In genomic region chr10:43021512-43022116, GRCm38 (mm10) we compare ENCODE assay signal across 8 mouse cellular contexts.
A peak's percentile ranks its signal among the peaks of the same experiment; 100 is the strongest.
DNase-seq lines count a peak whose midpoint lies in the region; ATAC-seq and TF ChIP-seq lines count a peak whose summit lies in the region.

No protein-coding gene starts in this region.

- peaks cover 19% of the 10 kb centered on the region for H3K4me1 ChIP-seq in lung, embryonic 15.5 days
- H3K4me1 ChIP-seq in embryonic fibroblast, embryonic 13.5 days (ENCODE audit: control insufficient read depth, insufficient read depth, low read length) = no peaks in the 10 kb centered on the region
- H3K4me1 ChIP-seq in hindbrain, embryonic 14.5 days (replicated peaks; ENCODE audit: control insufficient read depth, insufficient read depth, low read length) = peaks cover 17% of the 10 kb centered on the region
- H3K4me1 ChIP-seq in midbrain, embryonic 10.5 days = peaks cover 22% of the 10 kb centered on the region

- under 1% methylated on average over 54 of the region's 69 CpGs for WGBS in lung, embryonic 15.5 days
- WGBS in hindbrain, embryonic 14.5 days = 1% methylated on average over 63 of the region's 69 CpGs
- under 1% methylated on average over 69 of the region's 69 CpGs for WGBS in midbrain, embryonic 10.5 days

- ATAC-seq in lung, embryonic 15.5 days (ENCODE audit: borderline replicate concordance, extremely low read depth, low FRiP score, low TSS enrichment) = peak; percentile 53; the same call in 1 of the 2 replicates
- peak; percentile 75 for ATAC-seq in cerebellum, adult (ENCODE audit: insufficient number of reproducible peaks, low FRiP score, low TSS enrichment)
- peak; percentile 65 for ATAC-seq in hindbrain, embryonic 14.5 days (ENCODE audit: low FRiP score)

- peaks cover 52% of the 10 kb centered on the region for H3K27me3 ChIP-seq in lung, embryonic 15.5 days
- H3K27me3 ChIP-seq in hindbrain, embryonic 14.5 days (ENCODE audit: control insufficient read depth, insufficient read depth, low read length) = peaks cover 6% of the 10 kb centered on the region; the same call in 1 of the 2 replicates
- peaks cover 81% of the 10 kb centered on the region for H3K27me3 ChIP-seq in midbrain, embryonic 10.5 days (ENCODE audit: low read depth, poor library complexity, severe bottlenecking)

- no peak for TF ChIP-seq CTCF in embryonic fibroblast, embryonic 13.5 days (IDR thresholded peaks at IDR 0.05; ENCODE audit: borderline replicate concordance, insufficient read depth, low read length)

- H3K9ac ChIP-seq in lung, embryonic 15.5 days = peak overlapping the region; percentile 42
- H3K9ac ChIP-seq in hindbrain, embryonic 14.5 days = peak overlapping the region; percentile 60

- TF ChIP-seq POLR2A in embryonic fibroblast, embryonic 13.5 days (IDR thresholded peaks at IDR 0.05; ENCODE audit: low read depth, low read length) = no peak

- H3K9me3 ChIP-seq in lung, embryonic 15.5 days = no peaks in the 10 kb centered on the region
- H3K9me3 ChIP-seq in hindbrain, embryonic 14.5 days (ENCODE audit: control insufficient read depth, low read length) = no peaks in the 10 kb centered on the region
- no peaks in the 10 kb centered on the region for H3K9me3 ChIP-seq in midbrain, embryonic 10.5 days (replicated peaks)

- peak overlapping the region; percentile 97 for H3K4me2 ChIP-seq in lung, embryonic 15.5 days
- H3K4me2 ChIP-seq in hindbrain, embryonic 14.5 days (replicated peaks) = peak overlapping the region; percentile 90

- no peaks in the 10 kb centered on the region for H3K36me3 ChIP-seq in lung, embryonic 15.5 days
- H3K36me3 ChIP-seq in hindbrain, embryonic 14.5 days (replicated peaks; ENCODE audit: control insufficient read depth, insufficient read depth) = peaks cover 13% of the 10 kb centered on the region
- peaks cover 2% of the 10 kb centered on the region; the same call in 1 of the 2 replicates for H3K36me3 ChIP-seq in midbrain, embryonic 10.5 days

- DNase-seq in lung, postnatal 10 days = no peak
- no peak for DNase-seq in hindbrain, embryonic 14.5 days (ENCODE audit: low spot score)
- peak; percentile 64 for DNase-seq in midbrain, embryonic 10.5 days (ENCODE audit: low spot score)
- DNase-seq in spleen, postnatal 4 days (ENCODE audit: low spot score in 2 of 2) = no peak
- no peak for DNase-seq in thymus, postnatal 14 days

- no peak overlapping the region for H3K27ac ChIP-seq in lung, embryonic 15.5 days
- no peak overlapping the region for H3K27ac ChIP-seq in embryonic fibroblast, embryonic 13.5 days (ENCODE audit: insufficient read depth, low read length)
- H3K27ac ChIP-seq in hindbrain, embryonic 14.5 days = no peak overlapping the region
- peak overlapping the region; percentile 78 for H3K27ac ChIP-seq in midbrain, embryonic 10.5 days (replicated peaks)

- peak overlapping the region; percentile 52 for H3K4me3 ChIP-seq in lung, embryonic 15.5 days
- H3K4me3 ChIP-seq in embryonic fibroblast, embryonic 13.5 days (ENCODE audit: insufficient read depth, low read length) = peak overlapping the region; percentile 28
- H3K4me3 ChIP-seq in hindbrain, embryonic 14.5 days (replicated peaks; ENCODE audit: low read length) = peak overlapping the region; percentile 46
- peak overlapping the region; percentile 71 for H3K4me3 ChIP-seq in midbrain, embryonic 10.5 days
